Mouse (Mus musculus) limb, embryonic 14.5 days (tissue): ENCODE measurements around the gene Zfp964. TPM values are rescaled to one million over a fixed set of nuclear protein-coding genes. Genes with fewer than 3 reads are reported as not detected.
"Not testable (repeated sequence)": the region's sequence is repeated elsewhere in the genome, so short reads cannot be mapped to it uniquely, and the experiment has no call there.

Source experiments
- ATAC-seq: fragments of 200-750 bp; cut with Nextera tagmentation; 2 replicates; pipeline ENCODE4 v1.8.0; 2017; ENCODE audit warnings: low read depth, moderate number of reproducible peaks, moderate TSS enrichment; ENCODE audit not compliant: low FRiP score
- DNase-seq: peaks from one replicate; pipeline ENCODE4 v3.0.0-alpha.2; 2015; ENCODE audit warnings: low spot score
- H3K27ac ChIP-seq: fragments of 300-500 bp; sonication (generic); replicated peaks from 2 replicates; pipeline ENCODE4 v1.5.1; 2014; ENCODE audit warnings: low read depth, mild to moderate bottlenecking, low read length, moderate library complexity, mixed read lengths
- H3K27me3 ChIP-seq: fragments of 300-500 bp; sonication (generic); 2 replicates; pipeline ENCODE4 v1.6.1; 2014; ENCODE audit warnings: low read length, mixed read lengths; ENCODE audit not compliant: control insufficient read depth, insufficient read depth
- H3K36me3 ChIP-seq: fragments of 300-500 bp; sonication (generic); 2 replicates; pipeline ENCODE4 v1.6.1; 2014; ENCODE audit warnings: mild to moderate bottlenecking, low read length, moderate library complexity, mixed read lengths; ENCODE audit not compliant: control insufficient read depth, insufficient read depth
- H3K4me1 ChIP-seq: fragments of 300-500 bp; sonication (generic); 2 replicates; pipeline ENCODE4 v1.6.1; 2014; ENCODE audit warnings: antibody characterized with exemption, low read length, mixed read lengths; ENCODE audit not compliant: control insufficient read depth, insufficient read depth
- H3K4me2 ChIP-seq: fragments of 300-500 bp; sonication (generic); replicated peaks from 2 replicates; pipeline ENCODE4 v1.6.1; 2014; ENCODE audit warnings: low read depth, mild to moderate bottlenecking, low read length, moderate library complexity; ENCODE audit not compliant: severe bottlenecking
- H3K4me3 ChIP-seq: fragments of 300-500 bp; sonication (generic); replicated peaks from 2 replicates; pipeline ENCODE4 v1.5.1; 2014; ENCODE audit warnings: low read length
- H3K9ac ChIP-seq: fragments of 300-500 bp; sonication (generic); 2 replicates; pipeline ENCODE4 v1.6.1; 2014; ENCODE audit warnings: mild to moderate bottlenecking, low read depth, low read length, moderate library complexity; ENCODE audit not compliant: severe bottlenecking
- H3K9me3 ChIP-seq: fragments of 300-500 bp; sonication (generic); 2 replicates; pipeline ENCODE4 v1.6.1; 2016; ENCODE audit warnings: low read length; ENCODE audit not compliant: control insufficient read depth
- POLR2A ChIP-seq: fragments of 200-500 bp; IDR thresholded peaks from 2 replicates; pipeline ENCODE4 v1.8.0; 2012; ENCODE audit warnings: inconsistent platforms, mild to moderate bottlenecking, moderate library complexity, borderline replicate concordance; ENCODE audit not compliant: insufficient read depth, insufficient read length; ENCODE audit errors: extremely low read depth
- WGBS: fragments of 180-500 bp; shearing (Covaris S2); extraction: QIAGEN DNeasy Blood & Tissue Kit; methylation state at CpG from one replicate; pipeline ENCODE4 v1.1.7; 2014; 5-methylcytosine and 5-hydroxymethylcytosine counted together
- polyA plus RNA-seq, 2 experiments: library from polyadenylated mRNA; depleted of rRNA in 1 of 2; stranded (reverse) in 1 of 2; unstranded in 1 of 2; fragments of >200 nt; fragmentation: Nextera tagmentation in 1 of 2; extraction: Ambion mirVana in 1 of 2; gene quantifications; 2 replicates each; pipeline versions ENCODE4 v1.2.1 to v1.2.3; 2012 to 2014

Zfp964 gene
- polyA plus RNA-seq, 2 experiments = 1.5 to 2.1 TPM

DNA sequence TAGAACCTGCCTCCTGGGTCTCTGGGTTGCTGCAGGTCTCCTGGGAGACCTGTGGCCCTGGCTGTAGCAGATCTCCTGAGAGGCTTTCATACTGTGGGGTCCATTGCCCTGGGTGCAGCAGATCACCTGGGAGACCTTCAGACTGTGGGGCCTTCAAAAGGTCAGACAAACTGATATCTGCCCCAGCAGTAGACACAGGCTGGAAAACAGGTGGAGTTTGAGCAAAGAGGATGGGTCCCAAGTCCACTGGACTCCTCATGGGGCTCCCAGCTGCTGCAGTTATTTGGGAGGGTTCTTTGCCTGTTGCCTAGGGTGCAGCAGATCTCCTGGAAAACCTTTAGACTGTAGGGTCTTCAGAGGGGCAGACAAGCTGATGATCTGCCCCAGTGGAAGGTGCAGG is 7.0 kb downstream of the Zfp964 start:
- Histone ChIP-seq H3K27me3 (no peaks in the 10 kb centered on the region), H3K4me2 (no peak overlapping the region), H3K27ac (no peak overlapping the region), H3K36me3 (peaks cover 24% of the 10 kb centered on the region), H3K4me3 (no peak overlapping the region), H3K4me1 (no peaks in the 10 kb centered on the region), H3K9ac (no peak overlapping the region), H3K9me3 (peaks cover 13% of the 10 kb centered on the region; the same call in 1 of the 2 replicates)
- TF ChIP-seq POLR2A = no peak
- DNase-seq (no peak), ATAC-seq (no peak)

DNA sequence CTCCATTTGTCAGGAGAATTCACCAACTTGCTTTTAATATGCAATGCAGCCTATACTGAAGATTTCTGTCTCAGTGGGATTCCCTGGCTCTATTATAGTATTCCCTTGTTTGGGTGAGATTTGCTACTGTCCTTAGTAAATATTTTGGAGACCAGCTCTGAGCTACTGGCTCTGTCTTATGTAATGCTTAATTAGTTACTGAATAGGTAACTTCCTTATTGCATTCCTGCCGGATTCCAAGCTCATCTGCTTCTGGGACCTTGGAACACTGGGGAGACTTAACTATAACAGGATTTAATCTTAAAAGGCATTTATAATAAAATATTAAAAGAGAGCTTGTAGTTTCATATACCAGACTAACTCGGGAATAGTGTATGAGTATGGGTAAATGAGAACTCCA is 10.8 kb downstream of the Zfp964 start:
- not testable (repeated sequence) for H3K4me3 ChIP-seq, H3K27ac ChIP-seq, H3K4me2 ChIP-seq, ATAC-seq, H3K9me3 ChIP-seq, H3K27me3 ChIP-seq, DNase-seq, H3K4me1 ChIP-seq, H3K9ac ChIP-seq
- peaks cover 24% of the 10 kb centered on the region for H3K36me3 ChIP-seq
- 79% methylated on average over 2 of the region's 2 CpGs for WGBS

DNA sequence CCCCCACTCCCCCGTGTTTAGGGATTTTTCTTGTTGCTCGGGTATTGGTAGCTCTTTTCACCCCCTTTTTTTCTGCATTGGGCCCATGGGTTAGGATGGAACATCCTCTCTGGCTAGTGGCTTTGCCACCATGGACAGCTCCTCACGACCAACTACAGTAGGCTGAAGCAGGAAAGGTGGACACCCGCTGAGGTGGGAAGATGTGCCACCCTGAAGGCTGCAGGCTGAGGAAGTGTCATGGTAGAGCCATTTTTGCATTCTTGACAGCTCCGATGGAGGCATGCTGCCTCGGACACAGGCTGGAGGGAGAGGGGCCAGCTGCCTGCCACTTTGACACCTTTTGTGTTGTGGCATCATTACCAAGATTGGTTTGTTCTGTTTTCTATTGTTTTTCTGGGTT is 47.5 kb downstream of the Zfp964 start:
- no peak for ATAC-seq
- 74% methylated on average over 6 of the region's 6 CpGs for whole genome bisulfite sequencing
- H3K4me3 ChIP-seq = no peak overlapping the region

DNA sequence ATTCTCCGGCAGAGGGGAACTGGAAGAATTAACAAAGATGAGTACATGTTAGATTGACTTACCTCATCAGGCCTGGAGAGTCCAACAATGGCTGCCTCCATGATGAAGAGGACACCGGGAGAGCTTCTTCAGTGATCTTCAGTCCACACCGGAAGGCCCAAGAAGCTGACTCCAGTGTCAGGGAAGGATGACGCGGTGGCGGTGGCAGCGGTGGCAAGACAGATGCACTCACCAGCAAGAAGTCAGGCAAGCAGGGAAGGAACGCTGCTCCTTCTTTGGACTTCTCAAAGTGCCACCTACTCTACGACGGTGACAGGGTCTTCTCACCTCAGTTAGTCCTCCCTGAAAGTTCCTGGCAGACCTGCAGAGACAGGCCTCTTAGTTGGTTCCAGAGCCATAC is 56.3 kb downstream of the Zfp964 start, which contains the start of gene Zfp869:
TSS of gene Zfp869 (minus strand) at position 101 of the 400 bp plus-strand sequence.
- not testable (repeated sequence) for H3K27ac ChIP-seq, H3K27me3 ChIP-seq, H3K4me3 ChIP-seq, DNase-seq, H3K9me3 ChIP-seq, H3K9ac ChIP-seq, ATAC-seq, H3K4me2 ChIP-seq, H3K4me1 ChIP-seq
- 97% methylated on average over 8 of the region's 10 CpGs for WGBS
- H3K36me3 ChIP-seq = peaks cover 56% of the 10 kb centered on the region

More for the DNA sequence above, 47.5 kb downstream of the Zfp964 start:
- no peak overlapping the region for H3K9ac ChIP-seq
- H3K4me2 ChIP-seq = no peak overlapping the region
- TF ChIP-seq POLR2A = no peak
- no peaks in the 10 kb centered on the region for H3K4me1 ChIP-seq
- H3K9me3 ChIP-seq = peaks cover 4% of the 10 kb centered on the region; the same call in 1 of the 2 replicates
- no peak for DNase-seq
- no peaks in the 10 kb centered on the region for H3K27me3 ChIP-seq
- no peak overlapping the region for H3K27ac ChIP-seq
- H3K36me3 ChIP-seq = peaks cover 31% of the 10 kb centered on the region

DNA sequence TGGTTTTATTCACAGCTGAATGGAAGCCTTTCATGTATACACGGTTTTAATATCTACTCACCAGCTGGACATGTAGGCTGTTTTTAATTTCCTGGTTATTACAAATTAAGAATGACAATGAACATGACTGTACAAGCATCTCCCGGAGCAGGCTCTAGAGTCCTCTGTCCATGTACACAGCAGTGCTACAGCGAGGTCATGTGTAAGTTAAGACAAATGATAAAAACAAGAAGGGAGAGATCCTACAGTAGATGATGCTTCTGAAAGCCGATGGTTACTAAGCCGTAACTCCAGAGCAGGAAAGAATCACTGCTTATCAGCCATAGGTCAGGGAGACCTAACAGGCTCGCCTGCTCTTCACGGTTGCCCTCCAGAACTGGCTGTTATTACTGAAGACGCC is 59.2 kb downstream of the Zfp964 start:
- 89% methylated on average over 8 of the region's 8 CpGs for WGBS
- DNase-seq (no peak), ATAC-seq (no peak)
- no peak overlapping the region for H3K4me3 ChIP-seq
- H3K36me3 ChIP-seq = peaks cover 27% of the 10 kb centered on the region
- no peaks in the 10 kb centered on the region for H3K27me3 ChIP-seq
- H3K9ac ChIP-seq = no peak overlapping the region
- H3K27ac ChIP-seq = no peak overlapping the region
- no peak overlapping the region for H3K4me2 ChIP-seq
- no peak for TF ChIP-seq POLR2A
- peaks cover 6% of the 10 kb centered on the region for H3K4me1 ChIP-seq
- no peaks in the 10 kb centered on the region for H3K9me3 ChIP-seq

DNA sequence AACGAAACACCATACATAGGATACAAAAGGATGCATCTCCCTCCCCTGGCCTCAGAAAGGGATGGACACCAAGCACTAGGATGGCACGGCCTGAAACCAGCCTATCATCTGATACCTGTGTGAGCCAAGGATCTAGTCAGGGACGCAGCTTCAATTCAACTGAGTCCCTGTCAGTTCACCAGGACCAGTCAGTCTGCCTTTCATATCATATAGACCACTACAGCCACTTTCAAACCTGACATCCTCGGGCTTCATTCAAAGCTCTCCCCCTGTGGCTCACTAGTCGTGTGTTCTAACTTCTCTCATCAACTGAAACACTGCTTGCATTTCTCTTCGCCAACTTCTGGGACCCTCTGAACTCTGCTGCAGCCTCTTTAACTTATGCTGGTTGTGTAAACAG is 61.1 kb downstream of the Zfp964 start:
- H3K27ac ChIP-seq = no peak overlapping the region
- no peak for DNase-seq

More for the DNA sequence above, 61.1 kb downstream of the Zfp964 start:
- no peak for ATAC-seq
- Histone ChIP-seq H3K4me1 (peaks cover 6% of the 10 kb centered on the region), H3K9ac (peak overlapping the region; percentile 34; the same call in 1 of the 2 replicates), H3K4me2 (peak overlapping the region; percentile 49), H3K36me3 (peaks cover 12% of the 10 kb centered on the region; the same call in 1 of the 2 replicates), H3K4me3 (peak overlapping the region; percentile 83), H3K9me3 (no peaks in the 10 kb centered on the region), H3K27me3 (no peaks in the 10 kb centered on the region)
- no peak for TF ChIP-seq POLR2A
- WGBS = 83% methylated on average over 6 of the region's 6 CpGs

Other genes starting within 250 kb of the Zfp964 start
- gene Gm9495, start 200.9 kb upstream of the Zfp964 start, polyA plus RNA-seq (2012; rRNA removed) = 0.03 TPM in 1 of 2 replicates, not detected in the other
- not detected in 2 replicates for gene Gm9495, start 200.9 kb upstream of the Zfp964 start, polyA plus RNA-seq (2014; fragmentation: Nextera tagmentation; extraction: Ambion mirVana)
- gene Gm7697, start 131.5 kb upstream of the Zfp964 start, polyA plus RNA-seq (2012; rRNA removed) = not detected in 2 replicates
- not detected in 2 replicates for gene Gm7697, start 131.5 kb upstream of the Zfp964 start, polyA plus RNA-seq (2014; fragmentation: Nextera tagmentation; extraction: Ambion mirVana)
- 13.7 and 14.9 TPM in 2 replicates for gene Zfp868, start 28.9 kb upstream of the Zfp964 start, polyA plus RNA-seq (2012; rRNA removed)
- gene Zfp868, start 28.9 kb upstream of the Zfp964 start, polyA plus RNA-seq (2014; fragmentation: Nextera tagmentation; extraction: Ambion mirVana) = 23.5 and 24.7 TPM in 2 replicates
- 11.5 and 16.8 TPM in 2 replicates for gene Zfp869, start 56.2 kb downstream of the Zfp964 start, polyA plus RNA-seq (2012; rRNA removed)
- 32.4 and 32.5 TPM in 2 replicates for gene Zfp869, start 56.2 kb downstream of the Zfp964 start, polyA plus RNA-seq (2014; fragmentation: Nextera tagmentation; extraction: Ambion mirVana)
- gene Zfp963, start 95.5 kb downstream of the Zfp964 start, polyA plus RNA-seq (2012; rRNA removed) = 9.3 and 10.0 TPM in 2 replicates
- 8.2 and 8.7 TPM in 2 replicates for gene Zfp963, start 95.5 kb downstream of the Zfp964 start, polyA plus RNA-seq (2014; fragmentation: Nextera tagmentation; extraction: Ambion mirVana)
- gene Gm20422, start 120.4 kb downstream of the Zfp964 start, polyA plus RNA-seq (2012; rRNA removed) = 1.1 TPM in 1 of 2 replicates, not detected in the other
- gene Gm20422, start 120.4 kb downstream of the Zfp964 start, polyA plus RNA-seq (2014; fragmentation: Nextera tagmentation; extraction: Ambion mirVana) = 0.62 and 1.5 TPM in 2 replicates
- gene Atp13a1, start 136.7 kb downstream of the Zfp964 start, polyA plus RNA-seq (2012; rRNA removed) = 79.7 and 118 TPM in 2 replicates
- gene Atp13a1, start 136.7 kb downstream of the Zfp964 start, polyA plus RNA-seq (2014; fragmentation: Nextera tagmentation; extraction: Ambion mirVana) = 44.8 and 47.8 TPM in 2 replicates
- 24.8 and 29.5 TPM in 2 replicates for gene Zfp866, start 136.7 kb downstream of the Zfp964 start, polyA plus RNA-seq (2012; rRNA removed)
- 30.6 and 36.0 TPM in 2 replicates for gene Zfp866, start 136.7 kb downstream of the Zfp964 start, polyA plus RNA-seq (2014; fragmentation: Nextera tagmentation; extraction: Ambion mirVana)
- 25.4 and 27.8 TPM in 2 replicates for gene Gmip, start 154.2 kb downstream of the Zfp964 start, polyA plus RNA-seq (2012; rRNA removed)
- gene Gmip, start 154.2 kb downstream of the Zfp964 start, polyA plus RNA-seq (2014; fragmentation: Nextera tagmentation; extraction: Ambion mirVana) = 7.7 and 8.5 TPM in 2 replicates
- 4.1 and 6.4 TPM in 2 replicates for gene Lpar2, start 167.9 kb downstream of the Zfp964 start, polyA plus RNA-seq (2012; rRNA removed)
- gene Lpar2, start 167.9 kb downstream of the Zfp964 start, polyA plus RNA-seq (2014; fragmentation: Nextera tagmentation; extraction: Ambion mirVana) = 1.5 TPM in 2 replicates
- gene Pbx4, start 178.0 kb downstream of the Zfp964 start, polyA plus RNA-seq (2012; rRNA removed) = 6.3 and 6.6 TPM in 2 replicates
- gene Pbx4, start 178.0 kb downstream of the Zfp964 start, polyA plus RNA-seq (2014; fragmentation: Nextera tagmentation; extraction: Ambion mirVana) = 5.2 and 6.8 TPM in 2 replicates
- gene Cilp2, start 233.2 kb downstream of the Zfp964 start, polyA plus RNA-seq (2012; rRNA removed) = 2.6 and 3.6 TPM in 2 replicates
- gene Cilp2, start 233.2 kb downstream of the Zfp964 start, polyA plus RNA-seq (2014; fragmentation: Nextera tagmentation; extraction: Ambion mirVana) = 1.5 and 1.9 TPM in 2 replicates
- 0.84 and 1.2 TPM in 2 replicates for gene Tssk6, start 247.7 kb downstream of the Zfp964 start, polyA plus RNA-seq (2012; rRNA removed)
- gene Tssk6, start 247.7 kb downstream of the Zfp964 start, polyA plus RNA-seq (2014; fragmentation: Nextera tagmentation; extraction: Ambion mirVana) = 4.1 TPM in 2 replicates
- gene Ndufa13, start 248.1 kb downstream of the Zfp964 start, polyA plus RNA-seq (2012; rRNA removed) = 85.3 and 97.4 TPM in 2 replicates
- 187 and 190 TPM in 2 replicates for gene Ndufa13, start 248.1 kb downstream of the Zfp964 start, polyA plus RNA-seq (2014; fragmentation: Nextera tagmentation; extraction: Ambion mirVana)
- 5.4 and 8.6 TPM in 2 replicates for gene Yjefn3, start 248.2 kb downstream of the Zfp964 start, polyA plus RNA-seq (2012; rRNA removed)
- 4.2 and 5.5 TPM in 2 replicates for gene Yjefn3, start 248.2 kb downstream of the Zfp964 start, polyA plus RNA-seq (2014; fragmentation: Nextera tagmentation; extraction: Ambion mirVana)